Mouse (Mus musculus) liver, adult 2 months (tissue): ENCODE measurements at regions not wholly inside any gene's neighbourhood (a gene's known extent, or its start where the extent isn't known, plus 50 kb on each side); places are given as distances from the start of the nearest gene placed in this dataset.

ENCODE experiments used
- CTCF ChIP-seq: fragments of 200-500 bp; IDR thresholded peaks from 2 replicates; pipeline ENCODE4 v1.5.1; 2011; ENCODE audit warnings: low read depth, low read length, control low read depth
- POLR2A ChIP-seq: fragments of 200-500 bp; IDR thresholded peaks from 2 replicates; pipeline ENCODE4 v1.6.1; 2011; ENCODE audit warnings: low read length, control low read depth; ENCODE audit not compliant: insufficient read depth; ENCODE audit errors: extremely low read depth

DNA sequence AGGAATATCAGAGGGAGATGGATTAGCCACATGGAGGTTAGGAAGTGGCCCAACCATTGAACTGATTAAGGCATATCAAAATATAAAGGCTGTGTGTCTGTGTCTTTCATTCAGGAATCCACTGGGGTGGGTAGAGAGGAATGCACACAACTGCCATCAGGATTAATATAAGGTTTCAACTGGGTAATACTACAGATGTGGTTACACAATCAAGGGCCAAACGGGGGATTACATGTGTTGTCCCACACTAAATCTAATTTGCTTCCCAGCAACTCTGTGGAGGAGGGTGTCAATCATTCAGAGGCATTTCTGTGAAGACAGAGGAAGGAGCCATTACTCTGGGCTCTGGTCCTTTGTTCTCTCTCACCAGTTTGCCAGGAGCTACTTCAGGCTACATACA lies 416.0 kb upstream of the Zfp960 start:
- TF ChIP-seq CTCF, result no peak
- TF ChIP-seq POLR2A, result no peak
